Mouse (Mus musculus) G1E (cell line): ENCODE results near the gene Carnmt1. TPM values are rescaled to one million over a fixed set of nuclear protein-coding genes. Genes with fewer than 3 reads are reported as not detected.

Source experiments
- ATAC-seq: 2 replicates; pipeline ENCODE4 v1.8.0; 2016; ENCODE audit warnings: mild to moderate bottlenecking; ENCODE audit not compliant: insufficient number of reproducible peaks, poor library complexity, low FRiP score, severe bottlenecking; ENCODE audit errors: extremely low read depth
- DNase-seq: peaks from one replicate; pipeline ENCODE4 v3.0.0; 2012; ENCODE audit warnings: low spot score
- H3K27me3 ChIP-seq: 2 replicates; pipeline ENCODE4 v1.6.1; 2012; ENCODE audit warnings: mild to moderate bottlenecking, low read length, inconsistent platforms; ENCODE audit not compliant: insufficient read depth
- H3K36me3 ChIP-seq: replicated peaks from 2 replicates; pipeline ENCODE3; 2012; ENCODE audit warnings: mild to moderate bottlenecking, inconsistent platforms
- H3K4me1 ChIP-seq: 2 replicates; pipeline ENCODE4 v1.6.1; 2012; ENCODE audit warnings: low read depth, low read length, inconsistent platforms, mixed read lengths; ENCODE audit not compliant: insufficient read depth
- H3K4me3 ChIP-seq: 2 replicates; pipeline ENCODE4 v1.5.1; 2012; ENCODE audit warnings: low read depth, mild to moderate bottlenecking, inconsistent platforms, low read length, moderate library complexity, mixed read lengths
- H3K9me3 ChIP-seq: replicated peaks from 2 replicates; pipeline ENCODE4 v1.6.1; 2012; ENCODE audit warnings: inconsistent platforms
- CTCF ChIP-seq: IDR thresholded peaks from 2 replicates; pipeline ENCODE4 v1.5.1; 2012; ENCODE audit warnings: low read depth, low read length, inconsistent platforms, mixed read lengths
- GATA1 ChIP-seq: IDR thresholded peaks from 2 replicates; pipeline ENCODE4 v1.6.1; 2012; ENCODE audit warnings: borderline replicate concordance, low read length, inconsistent platforms, mixed read lengths
- GATA2 ChIP-seq: IDR thresholded peaks from 2 replicates; pipeline ENCODE4 v1.6.1; 2012; ENCODE audit warnings: low read depth, low read length, inconsistent platforms, borderline replicate concordance
- POLR2AphosphoS5 ChIP-seq: IDR thresholded peaks from 2 replicates; pipeline ENCODE4 v1.6.1; 2012; ENCODE audit warnings: low read depth, low read length, inconsistent platforms; ENCODE audit not compliant: insufficient replicate concordance
- TAL1 ChIP-seq: conservative IDR thresholded peaks from 2 replicates; pipeline ENCODE4 v1.6.1; 2012; ENCODE audit warnings: low read depth, low read length, inconsistent platforms, mixed read lengths
- polyA plus RNA-seq: library from polyadenylated mRNA; stranded (reverse); fragments of >175 nt; gene quantifications from 2 replicates; pipeline ENCODE4 v1.2.3, GENCODE M21; 2012
- total RNA-seq, 2 experiments: library from RNA; stranded (forward) in 1 of 2; stranded (reverse) in 1 of 2; fragments of 200-1000 nt in 1 of 2; fragments of >200 nt in 1 of 2; fragmentation: Nextera tagmentation in 1 of 2; gene quantifications; 2 replicates each; pipeline ENCODE4 v1.2.3; 2014 to 2017

Carnmt1 gene
- total and polyA plus RNA-seq, 3 experiments, result 18.2 to 94.5 (median 51.8) TPM

DNA sequence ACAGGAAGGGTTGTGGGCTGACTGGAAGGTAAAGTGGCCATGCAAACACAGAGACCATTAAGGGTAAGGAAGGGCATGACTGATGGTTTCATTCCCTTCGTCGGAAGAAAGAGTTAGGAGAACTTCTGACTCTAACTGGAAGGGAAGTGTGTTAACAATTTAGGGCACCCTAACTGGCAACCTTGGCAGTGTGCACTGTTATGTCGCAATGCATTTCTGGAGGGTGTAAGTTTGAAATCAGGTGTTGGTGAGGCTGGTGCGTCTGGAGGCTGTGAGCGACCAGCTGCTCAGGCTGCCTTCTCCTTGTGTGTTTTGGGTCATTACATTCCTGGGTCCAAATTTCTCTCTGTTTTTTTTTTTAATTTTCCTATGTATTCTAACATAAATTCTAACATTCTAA, 73.4 kb downstream of the Carnmt1 start:
- TF ChIP-seq CTCF, result no peak
- no peak for TF ChIP-seq GATA2
- no peak for TF ChIP-seq TAL1
- TF ChIP-seq GATA1, result no peak
- TF ChIP-seq POLR2AphosphoS5, result no peak
- Histone ChIP-seq H3K27me3 (peaks cover 4% of the 10 kb centered on the region), H3K4me1 (peaks cover 3% of the 10 kb centered on the region), H3K36me3 (no peaks in the 10 kb centered on the region), H3K9me3 (no peaks in the 10 kb centered on the region), H3K4me3 (no peak overlapping the region)
- ATAC-seq, result no peak
- no peak for DNase-seq

- Histone ChIP-seq H3K27me3 (peaks cover 9% of the 10 kb centered on the region), H3K36me3 (no peaks in the 10 kb centered on the region), H3K4me3 (no peak overlapping the region), H3K4me1 (no peaks in the 10 kb centered on the region; the same call in 1 of the 2 replicates), H3K9me3 (no peaks in the 10 kb centered on the region)
- DNase-seq (no peak), ATAC-seq (no peak)
- TF ChIP-seq TAL1, result no peak
- TF ChIP-seq GATA1, result no peak
- TF ChIP-seq GATA2, result no peak
- TF ChIP-seq CTCF, result no peak
- TF ChIP-seq POLR2AphosphoS5, result no peak
These were observed 76.2 kb downstream of the Carnmt1 start for GRCm38 (mm10) chr19:18746576-18747340.

GRCm38 (mm10) chr19:18747379-18747778, 76.8 kb downstream of the Carnmt1 start:
- DNase-seq, result no peak
- Histone ChIP-seq H3K36me3 (no peaks in the 10 kb centered on the region), H3K4me1 (no peaks in the 10 kb centered on the region; the same call in 1 of the 2 replicates), H3K4me3 (no peak overlapping the region), H3K9me3 (no peaks in the 10 kb centered on the region), H3K27me3 (peaks cover 9% of the 10 kb centered on the region)
- TF ChIP-seq POLR2AphosphoS5, result no peak
- no peak for TF ChIP-seq TAL1
- no peak for TF ChIP-seq GATA1
- TF ChIP-seq CTCF, result no peak
- no peak for ATAC-seq

GRCm38 (mm10) chr19:18749598-18750339, 79.2 kb downstream of the Carnmt1 start, which contains the start of gene Trpm6:
Trpm6 (plus strand) TSS chr19:18749983.
- Histone ChIP-seq H3K4me3 (no peak within 1 kb of the TSS), H3K4me1 (no peaks in the 10 kb centered on the region), H3K9me3 (no peaks in the 10 kb centered on the region), H3K27me3 (peaks cover 9% of the 10 kb centered on the region), H3K36me3 (no peaks in the 10 kb centered on the region)
- ATAC-seq, result no peak
- TF ChIP-seq GATA1 (no peak), GATA2 (no peak), TAL1 (no peak), CTCF (no peak), POLR2AphosphoS5 (no peak)
- no peak for DNase-seq

Other genes with a start within 250 kb of the Carnmt1 start
- gene Ostf1, start 38.9 kb upstream of the Carnmt1 start, total RNA-seq (2014; fragmentation: Nextera tagmentation), result 88.0 and 114 TPM in 2 replicates
- gene Ostf1, start 38.9 kb upstream of the Carnmt1 start, total RNA-seq (2017), result 322 and 331 TPM in 2 replicates
- gene Ostf1, start 38.9 kb upstream of the Carnmt1 start, polyA plus RNA-seq, result 281 and 378 TPM in 2 replicates
- gene Nmrk1, start 38.8 kb upstream of the Carnmt1 start, total RNA-seq (2014; fragmentation: Nextera tagmentation), result 45.7 and 51.4 TPM in 2 replicates
- 37.5 and 41.3 TPM in 2 replicates for gene Nmrk1, start 38.8 kb upstream of the Carnmt1 start, total RNA-seq (2017)
- 2.2 and 3.6 TPM in 2 replicates for gene Nmrk1, start 38.8 kb upstream of the Carnmt1 start, polyA plus RNA-seq
- gene D030056L22Rik, start 42.4 kb downstream of the Carnmt1 start, total RNA-seq (2014; fragmentation: Nextera tagmentation), result 24.3 and 25.2 TPM in 2 replicates
- gene D030056L22Rik, start 42.4 kb downstream of the Carnmt1 start, total RNA-seq (2017), result 36.5 and 41.2 TPM in 2 replicates
- 19.5 and 27.4 TPM in 2 replicates for gene D030056L22Rik, start 42.4 kb downstream of the Carnmt1 start, polyA plus RNA-seq
- not detected in 2 replicates for gene Trpm6, start 79.2 kb downstream of the Carnmt1 start, total RNA-seq (2014; fragmentation: Nextera tagmentation)
- gene Trpm6, start 79.2 kb downstream of the Carnmt1 start, total RNA-seq (2017), result 0.05 and 0.23 TPM in 2 replicates
- not detected in 2 replicates for gene Trpm6, start 79.2 kb downstream of the Carnmt1 start, polyA plus RNA-seq